Mouse (Mus musculus): ENCODE measurements around the gene Mfsd4b5. TPM values are rescaled to one million over a fixed set of nuclear protein-coding genes. Genes with fewer than 3 reads are reported as not detected.

Gene Mfsd4b5
- polyA plus RNA-seq, 1 experiment, result not detected

DNA sequence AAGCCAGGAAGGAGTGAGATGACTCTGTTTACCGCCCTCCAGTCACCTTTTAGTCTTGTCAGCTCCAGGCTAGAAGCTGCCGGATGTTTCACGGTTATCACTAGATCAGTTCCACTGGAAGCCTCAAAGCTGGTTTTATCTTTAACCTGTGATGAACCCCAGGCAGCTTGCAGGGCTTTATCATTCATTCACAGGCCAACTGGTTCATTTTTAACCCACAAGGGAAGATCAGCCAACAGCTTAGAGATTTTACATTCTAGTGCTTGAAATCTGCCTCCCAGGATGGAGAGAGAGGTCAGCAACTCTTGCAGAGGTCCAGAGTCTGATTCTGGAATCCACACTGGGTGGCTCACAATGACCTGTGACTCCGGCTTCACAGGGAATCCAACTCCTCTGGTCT is 4.7 kb upstream of the Mfsd4b5 start:
- Histone ChIP-seq H3K9me3 (replicated peaks; ENCODE audit: control insufficient read depth, insufficient read depth, low read length, poor library complexity, severe bottlenecking) (peaks cover 9% of the 10 kb centered on the region; the same call in 1 of the 2 replicates), H3K4me3 (ENCODE audit: low read depth, low read length) (no peak overlapping the region), H3K4me1 (ENCODE audit: control insufficient read depth, insufficient read depth, low read length) (no peaks in the 10 kb centered on the region), H3K27me3 (ENCODE audit: control insufficient read depth, insufficient read depth, low read length, poor library complexity, severe bottlenecking) (no peaks in the 10 kb centered on the region), H3K36me3 (ENCODE audit: control insufficient read depth, insufficient read depth, low read length, poor library complexity, severe bottlenecking) (no peaks in the 10 kb centered on the region), H3K27ac (ENCODE audit: insufficient read depth, low read length) (no peak overlapping the region), H3K9ac (ENCODE audit: low read depth, poor library complexity, severe bottlenecking) (no peak overlapping the region)
- no peak for TF ChIP-seq CTCF (IDR thresholded peaks at IDR 0.05; ENCODE audit: low read depth, low read length)
- TF ChIP-seq POLR2A (IDR thresholded peaks at IDR 0.05; ENCODE audit: insufficient read depth, low read length), result no peak
- TF ChIP-seq EP300 (IDR thresholded peaks at IDR 0.05; ENCODE audit: insufficient read depth, low read depth, low read length), result no peak

GRCm38 (mm10) chr10:39982604-39983003 is 3.8 kb downstream of the Mfsd4b5 start:
- Histone ChIP-seq H3K9ac (ENCODE audit: low read depth, poor library complexity, severe bottlenecking) (no peak overlapping the region), H3K27me3 (ENCODE audit: control insufficient read depth, insufficient read depth, low read length, poor library complexity, severe bottlenecking) (no peaks in the 10 kb centered on the region), H3K4me3 (ENCODE audit: low read depth, low read length) (no peak overlapping the region), H3K27ac (ENCODE audit: insufficient read depth, low read length) (no peak overlapping the region), H3K4me1 (ENCODE audit: control insufficient read depth, insufficient read depth, low read length) (no peaks in the 10 kb centered on the region), H3K36me3 (ENCODE audit: control insufficient read depth, insufficient read depth, low read length, poor library complexity, severe bottlenecking) (no peaks in the 10 kb centered on the region), H3K9me3 (replicated peaks; ENCODE audit: control insufficient read depth, insufficient read depth, low read length, poor library complexity, severe bottlenecking) (peaks cover 22% of the 10 kb centered on the region)
- no peak for TF ChIP-seq CTCF (IDR thresholded peaks at IDR 0.05; ENCODE audit: low read depth, low read length)
- TF ChIP-seq POLR2A (IDR thresholded peaks at IDR 0.05; ENCODE audit: insufficient read depth, low read length), result no peak
- no peak for TF ChIP-seq EP300 (IDR thresholded peaks at IDR 0.05; ENCODE audit: insufficient read depth, low read depth, low read length)

DNA sequence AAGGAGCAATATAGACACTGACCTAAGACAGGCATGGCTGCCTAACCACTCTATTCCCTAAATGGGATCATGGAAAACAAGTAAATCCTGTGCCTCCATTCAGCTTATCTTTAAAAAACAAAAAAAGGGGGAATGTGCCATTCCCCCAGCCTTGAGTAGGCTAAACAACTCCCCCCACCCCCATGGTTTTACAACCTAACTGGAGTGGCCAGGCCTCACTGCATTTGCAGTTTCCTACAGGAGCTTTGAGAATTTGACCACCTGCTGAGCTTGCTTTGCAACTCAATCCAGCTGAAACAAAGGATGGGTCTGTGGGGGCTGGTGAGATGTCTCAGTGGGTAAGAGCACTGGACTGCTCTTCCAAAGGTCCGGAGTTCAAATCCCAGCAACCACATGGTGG is 8.2 kb downstream of the Mfsd4b5 start:
- H3K9ac ChIP-seq (ENCODE audit: low read depth, poor library complexity, severe bottlenecking), result no peak overlapping the region
- H3K4me1 ChIP-seq (ENCODE audit: control insufficient read depth, insufficient read depth, low read length), result no peaks in the 10 kb centered on the region
- H3K27ac ChIP-seq (ENCODE audit: insufficient read depth, low read length), result no peak overlapping the region
- H3K36me3 ChIP-seq (ENCODE audit: control insufficient read depth, insufficient read depth, low read length, poor library complexity, severe bottlenecking), result no peaks in the 10 kb centered on the region
- peaks cover 35% of the 10 kb centered on the region for H3K9me3 ChIP-seq (replicated peaks; ENCODE audit: control insufficient read depth, insufficient read depth, low read length, poor library complexity, severe bottlenecking)
- no peak for TF ChIP-seq CTCF (IDR thresholded peaks at IDR 0.05; ENCODE audit: low read depth, low read length)
- no peak for TF ChIP-seq POLR2A (IDR thresholded peaks at IDR 0.05; ENCODE audit: insufficient read depth, low read length)
- no peak for TF ChIP-seq EP300 (IDR thresholded peaks at IDR 0.05; ENCODE audit: insufficient read depth, low read depth, low read length)
- H3K4me3 ChIP-seq (ENCODE audit: low read depth, low read length), result no peak overlapping the region
- no peaks in the 10 kb centered on the region for H3K27me3 ChIP-seq (ENCODE audit: control insufficient read depth, insufficient read depth, low read length, poor library complexity, severe bottlenecking)

DNA sequence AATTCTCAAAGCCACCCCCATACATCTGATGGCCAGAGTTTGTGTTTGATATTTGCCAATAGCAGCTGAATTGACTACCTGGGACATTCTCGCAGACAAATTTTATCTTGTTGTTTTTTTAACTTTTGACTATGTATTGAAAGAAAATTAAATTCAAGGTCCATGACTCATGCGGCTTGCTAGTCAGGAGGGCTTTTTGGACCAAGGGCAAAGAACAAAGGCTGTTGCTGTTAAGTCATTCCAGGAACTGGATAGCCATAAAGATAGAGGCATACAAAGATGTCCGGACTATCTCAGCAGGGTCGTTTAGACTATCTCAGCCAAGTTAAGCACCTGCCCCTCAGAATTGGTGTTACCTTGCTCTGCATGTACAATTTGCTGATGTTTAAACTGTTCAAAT is 9.1 kb downstream of the Mfsd4b5 start:
- Histone ChIP-seq H3K36me3 (ENCODE audit: control insufficient read depth, insufficient read depth, low read length, poor library complexity, severe bottlenecking) (no peaks in the 10 kb centered on the region), H3K9ac (ENCODE audit: low read depth, poor library complexity, severe bottlenecking) (no peak overlapping the region), H3K9me3 (replicated peaks; ENCODE audit: control insufficient read depth, insufficient read depth, low read length, poor library complexity, severe bottlenecking) (peaks cover 32% of the 10 kb centered on the region), H3K27me3 (ENCODE audit: control insufficient read depth, insufficient read depth, low read length, poor library complexity, severe bottlenecking) (no peaks in the 10 kb centered on the region), H3K4me3 (ENCODE audit: low read depth, low read length) (no peak overlapping the region), H3K27ac (ENCODE audit: insufficient read depth, low read length) (no peak overlapping the region), H3K4me1 (ENCODE audit: control insufficient read depth, insufficient read depth, low read length) (no peaks in the 10 kb centered on the region)
- TF ChIP-seq EP300 (IDR thresholded peaks at IDR 0.05; ENCODE audit: insufficient read depth, low read depth, low read length) (no peak), CTCF (IDR thresholded peaks at IDR 0.05; ENCODE audit: low read depth, low read length) (no peak), POLR2A (IDR thresholded peaks at IDR 0.05; ENCODE audit: insufficient read depth, low read length) (no peak)

DNA sequence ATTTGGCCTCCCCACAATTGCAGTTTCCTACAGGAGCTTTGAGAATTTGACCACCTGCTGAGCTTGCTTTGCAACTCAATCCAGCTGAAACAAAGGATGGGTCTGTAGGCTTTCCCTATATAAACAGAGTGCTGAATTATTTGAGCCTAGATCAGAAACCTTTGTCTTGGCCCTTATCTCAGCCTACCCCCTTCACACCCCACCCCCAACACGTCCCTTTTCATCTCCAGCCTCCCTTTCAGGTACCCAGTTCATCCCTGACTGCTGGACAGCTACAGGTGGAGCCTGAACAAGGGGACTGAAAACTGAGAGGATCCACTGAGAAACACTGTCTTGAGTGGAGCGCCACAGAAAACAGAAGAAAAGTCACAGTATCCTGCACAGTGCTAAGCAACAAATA is 10.7 kb downstream of the Mfsd4b5 start:
- no peaks in the 10 kb centered on the region for H3K27me3 ChIP-seq (ENCODE audit: control insufficient read depth, insufficient read depth, low read length, poor library complexity, severe bottlenecking)
- TF ChIP-seq POLR2A (IDR thresholded peaks at IDR 0.05; ENCODE audit: insufficient read depth, low read length) (no peak), CTCF (IDR thresholded peaks at IDR 0.05; ENCODE audit: low read depth, low read length) (no peak), EP300 (IDR thresholded peaks at IDR 0.05; ENCODE audit: insufficient read depth, low read depth, low read length) (0 out of 2 replicates have a peak, but pooled peaks have one; percentile 39)
- no peak overlapping the region for H3K4me3 ChIP-seq (ENCODE audit: low read depth, low read length)
- H3K4me1 ChIP-seq (ENCODE audit: control insufficient read depth, insufficient read depth, low read length), result no peaks in the 10 kb centered on the region
- H3K9me3 ChIP-seq (replicated peaks; ENCODE audit: control insufficient read depth, insufficient read depth, low read length, poor library complexity, severe bottlenecking), result peaks cover 32% of the 10 kb centered on the region
- no peak overlapping the region for H3K9ac ChIP-seq (ENCODE audit: low read depth, poor library complexity, severe bottlenecking)
- H3K36me3 ChIP-seq (ENCODE audit: control insufficient read depth, insufficient read depth, low read length, poor library complexity, severe bottlenecking), result no peaks in the 10 kb centered on the region
- H3K27ac ChIP-seq (ENCODE audit: insufficient read depth, low read length), result no peak overlapping the region

DNA sequence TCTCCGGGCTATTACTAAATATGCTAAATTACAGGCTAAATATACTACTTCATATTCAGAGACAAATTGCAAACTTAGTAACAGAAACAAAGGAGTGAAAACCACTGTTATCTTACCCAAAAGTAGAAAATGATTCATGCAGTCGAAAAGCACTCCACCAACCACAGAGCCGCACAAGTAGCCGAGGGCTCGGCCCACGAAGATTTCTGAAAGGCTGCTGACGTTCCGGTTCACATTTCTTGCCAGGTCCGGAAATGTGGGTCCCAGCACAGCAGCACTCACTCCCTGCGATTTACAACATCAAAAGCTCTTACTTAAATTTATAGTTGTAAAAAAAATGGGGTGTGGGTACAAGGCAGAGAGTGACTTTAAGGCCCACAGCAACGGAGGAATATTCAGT is 11.5 kb downstream of the Mfsd4b5 start:
- no peaks in the 10 kb centered on the region; the same call in 1 of the 2 replicates for H3K27me3 ChIP-seq (ENCODE audit: control insufficient read depth, insufficient read depth, low read length, poor library complexity, severe bottlenecking)
- H3K9ac ChIP-seq (ENCODE audit: low read depth, poor library complexity, severe bottlenecking), result no peak overlapping the region
- TF ChIP-seq POLR2A (IDR thresholded peaks at IDR 0.05; ENCODE audit: insufficient read depth, low read length) (no peak), CTCF (IDR thresholded peaks at IDR 0.05; ENCODE audit: low read depth, low read length) (no peak), EP300 (IDR thresholded peaks at IDR 0.05; ENCODE audit: insufficient read depth, low read depth, low read length) (no peak)
- no peak overlapping the region for H3K4me3 ChIP-seq (ENCODE audit: low read depth, low read length)
- no peaks in the 10 kb centered on the region for H3K4me1 ChIP-seq (ENCODE audit: control insufficient read depth, insufficient read depth, low read length)
- H3K36me3 ChIP-seq (ENCODE audit: control insufficient read depth, insufficient read depth, low read length, poor library complexity, severe bottlenecking), result no peaks in the 10 kb centered on the region
- no peak overlapping the region for H3K27ac ChIP-seq (ENCODE audit: insufficient read depth, low read length)
- H3K9me3 ChIP-seq (replicated peaks; ENCODE audit: control insufficient read depth, insufficient read depth, low read length, poor library complexity, severe bottlenecking), result peaks cover 29% of the 10 kb centered on the region
